Mouse (Mus musculus) kidney, postnatal 0 days (tissue): ENCODE measurements around the gene Ednra. TPM values are rescaled to one million over a fixed set of nuclear protein-coding genes. Genes with fewer than 3 reads are reported as not detected.
A peak's percentile ranks its signal among the peaks of the same experiment; 100 is the strongest.

ENCODE experiments used
- ATAC-seq: fragments of 200-750 bp; cut with Nextera tagmentation; replicated peaks from 2 replicates; pipeline ENCODE4 v1.8.0; 2017; ENCODE audit warnings: low read depth, moderate number of reproducible peaks, moderate TSS enrichment, moderate library complexity; ENCODE audit not compliant: low FRiP score
- DNase-seq: peaks from one replicate; pipeline ENCODE4 v3.0.0-alpha.2; 2016; ENCODE audit warnings: low spot score
- H3K27ac ChIP-seq: fragments of 300-500 bp; sonication (generic); 2 replicates; pipeline ENCODE4 v1.5.1; 2014; ENCODE audit warnings: mild to moderate bottlenecking
- H3K27me3 ChIP-seq: fragments of 300-500 bp; sonication (generic); 2 replicates; pipeline ENCODE4 v1.6.1; 2014; ENCODE audit warnings: low read length, mixed read lengths; ENCODE audit not compliant: insufficient read depth
- H3K36me3 ChIP-seq: fragments of 300-500 bp; sonication (generic); 2 replicates; pipeline ENCODE4 v1.6.1; 2014; ENCODE audit warnings: low read length, mixed read lengths; ENCODE audit not compliant: insufficient read depth
- H3K4me1 ChIP-seq: fragments of 300-500 bp; sonication (generic); replicated peaks from 2 replicates; pipeline ENCODE4 v1.6.1; 2014; ENCODE audit warnings: antibody characterized with exemption, low read length, mixed read lengths; ENCODE audit not compliant: insufficient read depth
- H3K4me2 ChIP-seq: fragments of 300-500 bp; sonication (generic); 2 replicates; pipeline ENCODE4 v1.6.1; 2014; ENCODE audit warnings: mild to moderate bottlenecking, low read length, moderate library complexity, mixed read lengths
- H3K4me3 ChIP-seq: fragments of 300-500 bp; sonication (generic); replicated peaks from 2 replicates; pipeline ENCODE4 v1.5.1; 2014; ENCODE audit warnings: low read depth, low read length
- H3K9ac ChIP-seq: fragments of 300-500 bp; sonication (generic); 2 replicates; pipeline ENCODE4 v1.6.1; 2014; ENCODE audit warnings: low read depth, low read length
- H3K9me3 ChIP-seq: fragments of 300-500 bp; sonication (generic); replicated peaks from 2 replicates; pipeline ENCODE4 v1.6.1; 2016; ENCODE audit warnings: low read length, inconsistent platforms, mixed read lengths
- CTCF ChIP-seq: IDR thresholded peaks from 2 replicates; pipeline ENCODE4 v1.5.1; 2016; ENCODE audit warnings: antibody characterized with exemption, low read depth, mild to moderate bottlenecking, moderate library complexity
- WGBS: fragments of 180-500 bp; shearing (Covaris S2); extraction: QIAGEN DNeasy Blood & Tissue Kit; methylation state at CpG from one replicate; pipeline ENCODE4 v1.1.7; 2014; 5-methylcytosine and 5-hydroxymethylcytosine counted together
- polyA plus RNA-seq: library from polyadenylated mRNA; unstranded; fragments of >200 nt; fragmentation: Nextera tagmentation; extraction: Ambion mirVana; gene quantifications from 2 replicates; pipeline ENCODE4 v1.2.1, GENCODE M21; 2015

The Ednra gene
- polyA plus RNA-seq, 1 experiment from 2014 or later = 24.1 TPM

DNA sequence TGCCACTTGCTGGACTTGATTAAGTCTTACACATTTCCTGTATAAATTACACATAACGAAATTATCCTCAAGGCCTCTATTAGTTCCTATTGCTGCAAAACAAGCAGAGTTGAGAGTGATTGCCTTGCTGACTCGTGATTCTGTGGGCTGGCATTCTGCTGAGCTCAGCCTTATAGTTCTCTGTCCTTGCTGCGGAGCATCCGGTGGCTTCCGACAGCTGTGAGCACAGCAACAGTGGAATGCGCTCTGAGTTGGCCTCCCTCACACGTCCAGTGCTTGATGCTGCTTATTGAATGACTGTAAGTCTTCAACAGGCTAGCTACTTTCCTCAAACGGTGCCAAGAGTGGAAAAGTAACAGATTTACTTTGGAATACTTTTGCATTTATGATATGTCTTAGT, 40.0 kb upstream of the Ednra start:
- Histone ChIP-seq H3K4me2 (no peak overlapping the region), H3K4me3 (no peak overlapping the region), H3K27ac (no peak overlapping the region), H3K9ac (no peak overlapping the region), H3K9me3 (no peaks in the 10 kb centered on the region), H3K27me3 (no peaks in the 10 kb centered on the region), H3K36me3 (no peaks in the 10 kb centered on the region), H3K4me1 (no peaks in the 10 kb centered on the region)
- no peak for TF ChIP-seq CTCF
- ATAC-seq (no peak; the same call in 1 of the 2 replicates), DNase-seq (peak; percentile 64)
- WGBS = 36% methylated on average over 8 of the region's 8 CpGs

- no peak overlapping the region for H3K27ac ChIP-seq
- no peaks in the 10 kb centered on the region for H3K9me3 ChIP-seq
- no peak for ATAC-seq
- H3K36me3 ChIP-seq = no peaks in the 10 kb centered on the region
- no peak overlapping the region for H3K9ac ChIP-seq
- WGBS = 65% methylated on average over 3 of the region's 3 CpGs
- no peak for TF ChIP-seq CTCF
- no peak overlapping the region for H3K4me2 ChIP-seq
- no peak for DNase-seq
- no peaks in the 10 kb centered on the region for H3K4me1 ChIP-seq
- H3K27me3 ChIP-seq = no peaks in the 10 kb centered on the region
- no peak overlapping the region for H3K4me3 ChIP-seq
Observed at GRCm38 (mm10) chr8:77762967-77763366, 38.7 kb upstream of the Ednra start.

- no peak for TF ChIP-seq CTCF
- DNase-seq = peak; percentile 69
- Histone ChIP-seq H3K36me3 (no peaks in the 10 kb centered on the region), H3K4me1 (no peaks in the 10 kb centered on the region), H3K27me3 (no peaks in the 10 kb centered on the region), H3K4me3 (no peak overlapping the region), H3K27ac (no peak overlapping the region), H3K4me2 (no peak overlapping the region), H3K9ac (no peak overlapping the region), H3K9me3 (no peaks in the 10 kb centered on the region)
- no peak for ATAC-seq
- 16% methylated on average over 4 of the region's 4 CpGs for WGBS
Observed at GRCm38 (mm10) chr8:77755441-77755840, 31.2 kb upstream of the Ednra start.

DNA sequence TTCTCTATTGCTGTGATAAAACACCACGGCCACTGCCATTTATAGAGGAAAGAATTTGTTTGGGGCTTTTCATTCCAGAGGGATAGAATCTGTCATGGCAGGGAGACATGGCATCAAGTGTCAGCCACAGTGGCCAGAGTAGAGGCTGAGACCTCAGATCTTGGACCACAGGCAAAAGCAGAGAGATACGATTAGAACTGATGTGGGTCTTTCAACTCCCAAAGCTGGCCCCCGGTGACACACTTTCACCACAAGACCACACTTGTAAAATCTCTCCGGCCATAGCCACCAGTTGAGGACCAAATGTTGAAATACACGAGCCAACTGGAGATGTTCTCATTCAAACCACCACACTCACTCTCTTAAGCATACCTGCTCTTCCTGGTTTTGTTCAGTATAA, 29.5 kb upstream of the Ednra start:
- Histone ChIP-seq H3K4me3 (no peak overlapping the region), H3K4me2 (no peak overlapping the region), H3K27me3 (no peaks in the 10 kb centered on the region), H3K9me3 (no peaks in the 10 kb centered on the region), H3K4me1 (no peaks in the 10 kb centered on the region), H3K36me3 (no peaks in the 10 kb centered on the region), H3K27ac (no peak overlapping the region), H3K9ac (no peak overlapping the region)
- ATAC-seq = no peak
- no peak for DNase-seq
- WGBS = 86% methylated on average over 5 of the region's 5 CpGs
- TF ChIP-seq CTCF = no peak

DNA sequence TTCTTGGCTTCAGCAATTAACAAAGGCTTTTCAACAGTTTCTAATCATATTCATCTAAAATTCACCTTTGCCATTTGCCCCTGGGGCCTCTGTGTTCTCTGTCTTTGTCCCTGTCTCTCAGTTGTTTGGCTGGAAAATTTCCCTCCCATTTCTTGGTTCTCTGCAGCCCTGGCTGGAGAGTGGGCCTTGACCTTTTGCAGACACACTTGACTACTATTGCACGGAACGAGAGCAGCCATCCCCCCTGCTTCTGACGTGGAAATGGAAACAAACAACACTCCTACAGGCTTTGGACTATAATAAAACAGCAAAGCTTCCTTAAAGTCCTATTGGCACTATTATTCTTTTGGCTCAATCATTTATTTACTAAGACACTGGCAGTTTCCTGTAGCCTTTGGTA, 27.8 kb upstream of the Ednra start:
- DNase-seq (peak; percentile 33), ATAC-seq (no peak)
- H3K9ac ChIP-seq = no peak overlapping the region
- no peak overlapping the region for H3K4me2 ChIP-seq
- TF ChIP-seq CTCF = no peak
- H3K4me3 ChIP-seq = no peak overlapping the region
- no peaks in the 10 kb centered on the region for H3K9me3 ChIP-seq
- H3K4me1 ChIP-seq = no peaks in the 10 kb centered on the region
- no peaks in the 10 kb centered on the region for H3K36me3 ChIP-seq
- H3K27ac ChIP-seq = no peak overlapping the region
- WGBS = 19% methylated on average over 3 of the region's 3 CpGs
- H3K27me3 ChIP-seq = no peaks in the 10 kb centered on the region

GRCm38 (mm10) chr8:77750407-77750806, 26.1 kb upstream of the Ednra start:
- WGBS = 35% methylated on average over 4 of the region's 4 CpGs
- ATAC-seq = no peak
- TF ChIP-seq CTCF = no peak
- no peak overlapping the region for H3K4me3 ChIP-seq
- H3K9me3 ChIP-seq = no peaks in the 10 kb centered on the region
- H3K27me3 ChIP-seq = no peaks in the 10 kb centered on the region
- DNase-seq = no peak
- H3K9ac ChIP-seq = no peak overlapping the region
- H3K4me2 ChIP-seq = no peak overlapping the region
- H3K4me1 ChIP-seq = no peaks in the 10 kb centered on the region
- no peak overlapping the region for H3K27ac ChIP-seq
- no peaks in the 10 kb centered on the region for H3K36me3 ChIP-seq

DNA sequence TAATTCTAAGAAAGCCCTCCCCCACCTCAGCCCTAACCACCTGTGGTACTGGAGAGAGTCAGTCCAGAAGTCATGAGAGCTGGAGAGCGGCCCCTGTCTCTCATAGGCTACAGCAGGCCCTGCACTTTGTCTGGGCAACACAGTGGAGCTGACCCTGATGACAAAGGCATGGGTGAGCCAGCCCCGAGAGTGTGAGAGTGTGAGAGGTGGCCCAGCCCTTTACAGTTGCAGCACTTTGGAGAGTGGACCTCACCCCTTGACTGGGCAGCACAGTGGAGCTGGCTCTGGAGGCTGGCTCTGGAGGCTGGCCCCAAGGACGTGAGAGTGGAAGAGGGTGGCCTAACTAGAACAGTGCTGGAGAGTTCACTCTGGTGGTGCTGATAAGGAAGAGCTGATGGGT, 20.2 kb upstream of the Ednra start:
- WGBS = 80% methylated on average over 3 of the region's 3 CpGs
- no peak overlapping the region for H3K4me3 ChIP-seq
- no peaks in the 10 kb centered on the region for H3K9me3 ChIP-seq
- no peaks in the 10 kb centered on the region for H3K36me3 ChIP-seq
- H3K27me3 ChIP-seq = no peaks in the 10 kb centered on the region
- DNase-seq (no peak), ATAC-seq (no peak)
- H3K4me1 ChIP-seq = no peaks in the 10 kb centered on the region
- H3K4me2 ChIP-seq = no peak overlapping the region
- no peak overlapping the region for H3K9ac ChIP-seq
- no peak for TF ChIP-seq CTCF
- no peak overlapping the region for H3K27ac ChIP-seq
